Mouse (Mus musculus) cerebellum, adult 2 months (tissue): ENCODE results near the gene Pnkp.

Experiments
- CTCF ChIP-seq: fragments of 200-500 bp; IDR thresholded peaks from 2 replicates; pipeline ENCODE4 v1.5.1; 2011; ENCODE audit warnings: low read depth, mild to moderate bottlenecking, control low read depth, low read length, moderate library complexity, borderline replicate concordance; ENCODE audit not compliant: insufficient read depth
- POLR2A ChIP-seq: fragments of 200-500 bp; IDR thresholded peaks from 2 replicates; pipeline ENCODE4 v1.6.1; 2011; ENCODE audit warnings: low read length, control low read depth, borderline replicate concordance; ENCODE audit not compliant: insufficient read depth

GRCm38 (mm10) chr7:44846804-44847203, 10.1 kb upstream of the Pnkp start:
- no peak for TF ChIP-seq POLR2A
- no peak for TF ChIP-seq CTCF
